Mouse (Mus musculus) neural tube, embryonic 11.5 days (tissue): ENCODE data around the gene Gab1. TPM values are rescaled to one million over a fixed set of nuclear protein-coding genes. Genes with fewer than 3 reads are reported as not detected.

Experiments
- ATAC-seq: fragments of 200-750 bp; cut with Nextera tagmentation; 2 replicates; pipeline ENCODE4 v1.8.0; 2017; ENCODE audit warnings: moderate number of reproducible peaks, mild to moderate bottlenecking, moderate TSS enrichment, moderate library complexity; ENCODE audit not compliant: insufficient read depth, low FRiP score, low TSS enrichment
- DNase-seq: peaks from one replicate; pipeline ENCODE4 v3.0.0-alpha.2; 2015; ENCODE audit warnings: low spot score
- H3K27ac ChIP-seq: fragments of 300-500 bp; sonication (generic); 2 replicates; pipeline ENCODE4 v1.5.1; 2014; ENCODE audit warnings: low read depth, mild to moderate bottlenecking, low read length
- H3K27me3 ChIP-seq: fragments of 300-500 bp; sonication (generic); 2 replicates; pipeline ENCODE4 v1.6.1; 2014; ENCODE audit warnings: mild to moderate bottlenecking, low read length, mixed read lengths; ENCODE audit not compliant: control insufficient read depth, insufficient read depth
- H3K36me3 ChIP-seq: fragments of 300-500 bp; sonication (generic); 2 replicates; pipeline ENCODE4 v1.6.1; 2014; ENCODE audit warnings: mild to moderate bottlenecking, low read length, moderate library complexity, mixed read lengths; ENCODE audit not compliant: control insufficient read depth, insufficient read depth
- H3K4me1 ChIP-seq: fragments of 300-500 bp; sonication (generic); 2 replicates; pipeline ENCODE4 v1.6.1; 2014; ENCODE audit warnings: low read length, mixed read lengths; ENCODE audit not compliant: control insufficient read depth, insufficient read depth
- H3K4me2 ChIP-seq: fragments of 300-500 bp; sonication (generic); 2 replicates; pipeline ENCODE4 v1.6.1; 2014; ENCODE audit warnings: low read depth, mild to moderate bottlenecking, moderate library complexity
- H3K4me3 ChIP-seq: fragments of 300-500 bp; sonication (generic); 2 replicates; pipeline ENCODE4 v1.5.1; 2014; ENCODE audit warnings: low read depth, low read length
- H3K9ac ChIP-seq: fragments of 300-500 bp; sonication (generic); 2 replicates; pipeline ENCODE4 v1.6.1; 2014; ENCODE audit warnings: mild to moderate bottlenecking, low read length
- H3K9me3 ChIP-seq: fragments of 300-500 bp; sonication (generic); 2 replicates; pipeline ENCODE4 v1.6.1; 2016; ENCODE audit warnings: low read length; ENCODE audit not compliant: control insufficient read depth
- WGBS: fragments of 180-500 bp; shearing (Covaris S2); extraction: QIAGEN DNeasy Blood & Tissue Kit; methylation state at CpG from one replicate; pipeline ENCODE4 v1.1.7; 2014; 5-methylcytosine and 5-hydroxymethylcytosine counted together
- polyA plus RNA-seq: library from polyadenylated mRNA; unstranded; fragments of >200 nt; fragmentation: Nextera tagmentation; extraction: Ambion mirVana; gene quantifications from 2 replicates; pipeline ENCODE4 v1.2.1, GENCODE M21; 2014

Gene Gab1
- polyA plus RNA-seq, 1 experiment from 2014 or later = 24.5 TPM

- DNase-seq (peak; percentile 58), ATAC-seq (peak; percentile 1; the same call in 1 of the 2 replicates)
- under 1% methylated on average over 26 of the region's 26 CpGs for WGBS
- H3K36me3 ChIP-seq = no peaks in the 10 kb centered on the region
- H3K27ac ChIP-seq = no peak overlapping the region
- H3K27me3 ChIP-seq = no peaks in the 10 kb centered on the region
- peak overlapping the region; percentile 84 for H3K9ac ChIP-seq
- peak overlapping the region; percentile 73 for H3K4me2 ChIP-seq
- H3K9me3 ChIP-seq = no peaks in the 10 kb centered on the region
- peaks cover 11% of the 10 kb centered on the region for H3K4me1 ChIP-seq
- H3K4me3 ChIP-seq = peak overlapping the region; percentile 87
Measured at GRCm38 (mm10) chr8:80878801-80879425, 1.4 kb downstream of the Gab1 start.

- WGBS = 48% methylated on average over 9 of the region's 9 CpGs
- H3K4me3 ChIP-seq = peak overlapping the region; percentile 87
- H3K27ac ChIP-seq = no peak overlapping the region
- H3K4me2 ChIP-seq = peak overlapping the region; percentile 73
- DNase-seq (no peak), ATAC-seq (no peak)
- H3K4me1 ChIP-seq = peaks cover 11% of the 10 kb centered on the region
- H3K27me3 ChIP-seq = no peaks in the 10 kb centered on the region
- no peaks in the 10 kb centered on the region for H3K36me3 ChIP-seq
- no peaks in the 10 kb centered on the region for H3K9me3 ChIP-seq
- H3K9ac ChIP-seq = no peak overlapping the region
Measured at GRCm38 (mm10) chr8:80878146-80878545, 2.2 kb downstream of the Gab1 start.

GRCm38 (mm10) chr8:80875537-80875936 lies 4.8 kb downstream of the Gab1 start:
- H3K4me3 ChIP-seq = no peak overlapping the region
- H3K27me3 ChIP-seq = no peaks in the 10 kb centered on the region
- no peaks in the 10 kb centered on the region for H3K9me3 ChIP-seq
- H3K36me3 ChIP-seq = no peaks in the 10 kb centered on the region
- no peak for ATAC-seq
- H3K9ac ChIP-seq = no peak overlapping the region
- H3K27ac ChIP-seq = no peak overlapping the region
- WGBS = 97% methylated on average over 6 of the region's 6 CpGs
- H3K4me2 ChIP-seq = no peak overlapping the region
- DNase-seq = no peak
- peaks cover 16% of the 10 kb centered on the region for H3K4me1 ChIP-seq

DNA sequence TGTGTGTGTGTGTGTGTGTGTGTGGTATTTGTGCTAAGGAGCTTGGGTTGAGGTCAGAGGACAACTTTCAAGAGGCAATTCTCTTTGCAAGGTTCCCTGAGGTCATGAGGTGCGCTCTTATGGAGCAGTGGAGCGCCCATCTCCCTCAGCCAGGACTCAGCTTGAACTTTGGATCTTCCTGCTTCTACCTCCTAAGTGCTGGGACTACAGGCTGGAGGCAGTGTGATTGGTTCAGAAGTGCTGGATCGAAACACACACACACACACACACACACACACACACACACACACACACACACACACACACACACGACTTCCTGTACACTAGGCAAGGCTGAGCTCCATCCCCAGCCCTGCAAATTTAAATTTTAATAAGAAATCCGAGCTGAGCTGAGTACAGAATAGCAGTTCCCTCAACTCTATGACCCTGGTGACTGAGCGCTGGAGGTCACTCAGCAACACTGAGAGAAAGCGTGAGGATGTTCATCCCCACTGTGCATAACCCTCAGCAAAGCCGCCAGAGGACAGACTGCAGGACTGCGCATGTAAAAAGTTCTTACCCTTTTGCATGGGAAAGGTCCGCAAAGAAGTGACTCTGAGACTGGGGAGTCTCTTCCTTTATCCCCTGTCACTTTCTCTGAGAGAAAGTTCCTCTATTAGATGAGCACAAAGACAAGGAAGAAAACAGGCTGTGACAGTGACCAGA lies 6.4 kb downstream of the Gab1 start:
- Histone ChIP-seq H3K4me1 (peaks cover 14% of the 10 kb centered on the region), H3K27ac (no peak overlapping the region), H3K27me3 (no peaks in the 10 kb centered on the region)

DNA sequence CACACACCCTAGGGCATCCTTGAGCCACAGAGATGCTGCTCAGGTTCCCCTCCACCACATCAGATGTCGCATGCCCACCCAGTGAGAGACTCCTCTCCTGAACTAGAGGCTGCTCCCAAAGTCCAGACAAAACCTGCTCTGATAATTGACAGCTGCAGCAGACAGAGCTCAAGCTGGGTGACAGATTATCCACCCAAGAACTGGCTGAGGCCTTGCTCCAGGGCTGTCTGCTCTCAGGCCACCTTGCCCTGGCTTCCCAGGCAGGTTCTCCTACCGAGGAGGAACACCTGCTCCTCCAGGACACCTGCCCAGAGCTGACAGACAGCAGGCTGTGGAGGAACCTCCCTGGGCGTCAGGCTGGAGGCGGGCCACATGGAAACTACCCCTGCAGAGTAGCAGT lies 7.6 kb downstream of the Gab1 start:
- Histone ChIP-seq H3K4me1 (peaks cover 6% of the 10 kb centered on the region), H3K36me3 (no peaks in the 10 kb centered on the region)
- ATAC-seq = no peak

More for the DNA sequence above, 6.4 kb downstream of the Gab1 start:
- WGBS = 68% methylated on average over 10 of the region's 10 CpGs
- no peak overlapping the region for H3K4me3 ChIP-seq
- H3K9me3 ChIP-seq = no peaks in the 10 kb centered on the region
- H3K36me3 ChIP-seq = no peaks in the 10 kb centered on the region
- no peak overlapping the region for H3K4me2 ChIP-seq
- no peak for ATAC-seq
- no peak for DNase-seq
- H3K9ac ChIP-seq = no peak overlapping the region

GRCm38 (mm10) chr8:80871400-80871799 lies 8.9 kb downstream of the Gab1 start:
- H3K4me2 ChIP-seq = no peak overlapping the region
- peaks cover 5% of the 10 kb centered on the region; the same call in 1 of the 2 replicates for H3K4me1 ChIP-seq
- 91% methylated on average over 6 of the region's 6 CpGs for WGBS
- no peak overlapping the region for H3K27ac ChIP-seq
- H3K27me3 ChIP-seq = no peaks in the 10 kb centered on the region
- ATAC-seq = no peak
- no peaks in the 10 kb centered on the region for H3K36me3 ChIP-seq
- no peak overlapping the region for H3K4me3 ChIP-seq
- H3K9ac ChIP-seq = no peak overlapping the region
- H3K9me3 ChIP-seq = no peaks in the 10 kb centered on the region
- DNase-seq = no peak

More for the DNA sequence above, 7.6 kb downstream of the Gab1 start:
- Histone ChIP-seq H3K27me3 (no peaks in the 10 kb centered on the region), H3K27ac (no peak overlapping the region), H3K4me3 (no peak overlapping the region), H3K9me3 (no peaks in the 10 kb centered on the region), H3K4me2 (no peak overlapping the region), H3K9ac (no peak overlapping the region; the same call in 1 of the 2 replicates)
- 43% methylated on average over 4 of the region's 4 CpGs for WGBS
- no peak for DNase-seq

DNA sequence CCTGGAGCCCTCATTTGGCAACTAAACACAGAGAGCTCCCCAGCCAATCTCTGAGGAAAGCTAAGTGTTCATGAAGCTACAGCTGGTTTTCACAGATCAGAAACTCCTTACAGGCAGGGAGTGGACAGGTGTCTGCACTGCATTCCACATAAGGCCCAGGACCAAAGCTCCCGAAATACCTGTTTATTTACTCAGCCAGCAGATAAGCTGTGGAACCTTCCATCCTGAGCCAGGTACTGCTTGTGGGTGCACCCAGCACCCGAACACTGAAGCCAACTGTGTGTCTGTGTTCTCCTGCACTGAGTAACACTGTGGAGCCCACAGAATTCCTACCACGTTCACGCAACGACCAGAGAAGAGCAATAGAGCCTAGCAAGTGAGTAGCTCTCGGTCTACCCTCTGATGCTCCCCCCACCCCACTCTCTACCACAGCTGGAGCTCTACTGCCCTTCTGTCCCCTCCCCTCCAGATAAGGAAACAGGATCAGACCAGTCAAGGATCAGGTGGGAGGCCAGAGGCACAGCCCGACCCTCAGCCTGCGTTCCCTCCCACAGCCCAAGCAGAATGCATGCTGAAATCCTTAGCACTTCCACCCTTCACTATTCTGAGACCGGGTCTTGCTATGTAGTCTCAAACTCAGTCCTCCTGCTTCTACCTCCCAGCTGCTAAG lies 9.6 kb downstream of the Gab1 start:
- Histone ChIP-seq H3K27me3 (no peaks in the 10 kb centered on the region), H3K4me1 (peaks cover 5% of the 10 kb centered on the region; the same call in 1 of the 2 replicates), H3K4me3 (no peak overlapping the region), H3K27ac (no peak overlapping the region), H3K9me3 (no peaks in the 10 kb centered on the region), H3K4me2 (no peak overlapping the region), H3K9ac (no peak overlapping the region), H3K36me3 (no peaks in the 10 kb centered on the region)
- 84% methylated on average over 9 of the region's 9 CpGs for WGBS
- ATAC-seq (no peak), DNase-seq (no peak)

DNA sequence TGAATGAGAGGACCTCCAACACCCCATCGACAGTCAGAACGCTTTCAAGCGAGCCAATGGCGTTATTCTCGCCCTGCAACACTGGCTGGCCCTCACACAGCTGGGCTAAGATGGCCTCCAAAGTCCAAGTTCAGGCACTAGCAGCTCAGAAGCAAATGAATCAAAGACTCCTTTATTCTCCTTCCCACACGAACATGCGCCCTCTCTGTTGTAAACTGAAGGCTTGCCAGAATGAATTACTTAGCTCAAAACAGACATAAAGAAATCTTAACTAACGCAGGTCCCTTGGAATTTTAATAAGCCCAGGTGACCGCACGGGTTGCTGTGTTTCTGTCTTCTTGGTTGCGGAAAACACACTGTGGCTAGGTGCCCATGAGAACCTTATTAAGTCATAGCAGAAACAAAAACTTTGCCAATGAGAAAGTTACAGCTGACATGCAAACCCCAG lies 10.4 kb downstream of the Gab1 start:
- Histone ChIP-seq H3K27me3 (no peaks in the 10 kb centered on the region), H3K27ac (no peak overlapping the region), H3K9me3 (no peaks in the 10 kb centered on the region), H3K36me3 (no peaks in the 10 kb centered on the region), H3K4me3 (no peak overlapping the region), H3K9ac (no peak overlapping the region), H3K4me2 (no peak overlapping the region), H3K4me1 (peaks cover 5% of the 10 kb centered on the region; the same call in 1 of the 2 replicates)
- WGBS = 68% methylated on average over 11 of the region's 11 CpGs
- DNase-seq (no peak), ATAC-seq (no peak)
